Mouse (Mus musculus) cortical plate, adult 2 months (tissue): ENCODE data around the gene Kcnh6. TPM values are rescaled to one million over a fixed set of nuclear protein-coding genes. Genes with fewer than 3 reads are reported as not detected.
A peak's percentile ranks its signal among the peaks of the same experiment; 100 is the strongest.

ENCODE experiments used
- H3K27ac ChIP-seq: fragments of 200-500 bp; 2 replicates; pipeline ENCODE4 v1.5.1; 2012; ENCODE audit warnings: low read length, control low read depth, inconsistent platforms; ENCODE audit not compliant: insufficient read depth
- H3K4me1 ChIP-seq: fragments of 200-500 bp; 2 replicates; pipeline ENCODE4 v1.6.1; 2011; ENCODE audit warnings: low read length; ENCODE audit not compliant: control insufficient read depth, insufficient read depth
- H3K4me3 ChIP-seq: fragments of 200-500 bp; 2 replicates; pipeline ENCODE4 v1.5.1; 2011; ENCODE audit warnings: mild to moderate bottlenecking, low read length, control low read depth; ENCODE audit not compliant: insufficient read depth
- CTCF ChIP-seq: fragments of 200-500 bp; IDR thresholded peaks from 2 replicates; pipeline ENCODE4 v1.5.1; 2011; ENCODE audit warnings: mild to moderate bottlenecking, control low read depth, low read length; ENCODE audit not compliant: insufficient read depth; ENCODE audit errors: extremely low read depth
- POLR2A ChIP-seq: fragments of 200-500 bp; IDR thresholded peaks from 2 replicates; pipeline ENCODE4 v1.6.1; 2011; ENCODE audit warnings: mild to moderate bottlenecking, low read length, control low read depth; ENCODE audit not compliant: insufficient read depth; ENCODE audit errors: extremely low read depth
- polyA plus RNA-seq: library from polyadenylated mRNA; depleted of rRNA; stranded (reverse); fragments of >200 nt; gene quantifications from 2 replicates; pipeline ENCODE4 v1.2.3, GENCODE M21; 2012

Kcnh6 gene
- polyA plus RNA-seq, 1 experiment, result 1.5 TPM

DNA sequence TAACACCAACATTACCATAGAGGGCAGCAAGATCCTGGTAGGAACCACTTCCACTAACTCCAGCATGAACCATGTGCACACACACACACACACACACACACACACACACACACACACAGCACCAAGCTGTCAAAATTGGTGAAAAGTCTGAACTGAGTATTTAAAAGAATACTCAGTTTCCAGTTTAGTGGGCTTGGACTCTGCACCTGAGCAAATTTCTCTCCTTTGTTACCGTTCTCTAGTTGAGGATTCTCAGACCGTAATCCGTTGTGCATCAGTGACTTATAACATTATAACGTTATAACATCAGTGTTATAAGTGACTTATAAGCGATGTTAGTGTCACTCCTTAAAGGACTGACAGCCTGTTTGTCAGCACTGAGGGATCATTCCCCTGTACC lies 32.3 kb upstream of the Kcnh6 start:
- H3K4me3 ChIP-seq, result no peak overlapping the region
- TF ChIP-seq CTCF (no peak), POLR2A (no peak)
- H3K27ac ChIP-seq, result no peak overlapping the region
- no peaks in the 10 kb centered on the region for H3K4me1 ChIP-seq

GRCm38 (mm10) chr11:105978232-105978631 lies 29.7 kb upstream of the Kcnh6 start:
- Histone ChIP-seq H3K4me1 (no peaks in the 10 kb centered on the region), H3K4me3 (no peak overlapping the region), H3K27ac (no peak overlapping the region)
- TF ChIP-seq POLR2A (no peak), CTCF (no peak)

- Histone ChIP-seq H3K4me1 (no peaks in the 10 kb centered on the region), H3K4me3 (no peak overlapping the region), H3K27ac (no peak overlapping the region)
- TF ChIP-seq CTCF (no peak), POLR2A (no peak)
Measured at GRCm38 (mm10) chr11:105978634-105979033, 29.3 kb upstream of the Kcnh6 start.

GRCm38 (mm10) chr11:105984452-105984851 lies 23.5 kb upstream of the Kcnh6 start:
- no peak overlapping the region for H3K4me3 ChIP-seq
- no peak overlapping the region for H3K27ac ChIP-seq
- TF ChIP-seq CTCF (no peak), POLR2A (no peak)
- no peaks in the 10 kb centered on the region for H3K4me1 ChIP-seq

- Histone ChIP-seq H3K4me1 (no peaks in the 10 kb centered on the region), H3K27ac (no peak overlapping the region), H3K4me3 (no peak overlapping the region)
- TF ChIP-seq CTCF (no peak), POLR2A (no peak)
Measured at GRCm38 (mm10) chr11:105987446-105987845, 20.5 kb upstream of the Kcnh6 start.

- TF ChIP-seq CTCF (no peak), POLR2A (no peak)
- Histone ChIP-seq H3K27ac (no peak overlapping the region), H3K4me3 (no peak overlapping the region), H3K4me1 (no peaks in the 10 kb centered on the region)
Measured at GRCm38 (mm10) chr11:105989446-105989845, 18.5 kb upstream of the Kcnh6 start.

- Histone ChIP-seq H3K4me3 (no peak overlapping the region), H3K4me1 (no peaks in the 10 kb centered on the region), H3K27ac (no peak overlapping the region)
- TF ChIP-seq POLR2A, result no peak
- TF ChIP-seq CTCF, result no peak
Measured at GRCm38 (mm10) chr11:105990231-105990630, 17.7 kb upstream of the Kcnh6 start.

GRCm38 (mm10) chr11:105994375-105994774 lies 13.5 kb upstream of the Kcnh6 start, which contains the start of gene Ace3:
Ace3 (plus strand) TSS chr11:105994675.
- no peaks in the 10 kb centered on the region for H3K4me1 ChIP-seq
- H3K4me3 ChIP-seq, result no peak within 1 kb of the TSS
- TF ChIP-seq POLR2A, result no peak
- TF ChIP-seq CTCF, result no peak
- H3K27ac ChIP-seq, result no peak within 1 kb of the TSS

- TF ChIP-seq CTCF, result no peak
- TF ChIP-seq POLR2A, result no peak
- H3K27ac ChIP-seq, result no peak overlapping the region
- H3K4me1 ChIP-seq, result no peaks in the 10 kb centered on the region
- H3K4me3 ChIP-seq, result no peak overlapping the region
Measured at GRCm38 (mm10) chr11:106000062-106000461, 7.9 kb upstream of the Kcnh6 start.

GRCm38 (mm10) chr11:106001718-106002117 lies 6.2 kb upstream of the Kcnh6 start:
- no peak overlapping the region for H3K27ac ChIP-seq
- TF ChIP-seq CTCF (peak; percentile 24; the same call in 1 of the 2 replicates), POLR2A (no peak)

More at GRCm38 (mm10) chr11:106001718-106002117, 6.2 kb upstream of the Kcnh6 start:
- H3K4me1 ChIP-seq, result no peaks in the 10 kb centered on the region
- H3K4me3 ChIP-seq, result no peak overlapping the region
